Mouse (Mus musculus) c-Kit-negative CD71-positive TER-119-positive erythroid progenitor cells, embryonic 14.5 days (primary cell): ENCODE measurements around the gene Rnase4.
A peak's percentile ranks its signal among the peaks of the same experiment; 100 is the strongest.

ENCODE experiments used
- DNase-seq: peaks from one replicate; pipeline ENCODE4 v3.0.0-alpha.2; 2013; ENCODE audit warnings: low read depth, low spot score

Gene Rnase4

DNA sequence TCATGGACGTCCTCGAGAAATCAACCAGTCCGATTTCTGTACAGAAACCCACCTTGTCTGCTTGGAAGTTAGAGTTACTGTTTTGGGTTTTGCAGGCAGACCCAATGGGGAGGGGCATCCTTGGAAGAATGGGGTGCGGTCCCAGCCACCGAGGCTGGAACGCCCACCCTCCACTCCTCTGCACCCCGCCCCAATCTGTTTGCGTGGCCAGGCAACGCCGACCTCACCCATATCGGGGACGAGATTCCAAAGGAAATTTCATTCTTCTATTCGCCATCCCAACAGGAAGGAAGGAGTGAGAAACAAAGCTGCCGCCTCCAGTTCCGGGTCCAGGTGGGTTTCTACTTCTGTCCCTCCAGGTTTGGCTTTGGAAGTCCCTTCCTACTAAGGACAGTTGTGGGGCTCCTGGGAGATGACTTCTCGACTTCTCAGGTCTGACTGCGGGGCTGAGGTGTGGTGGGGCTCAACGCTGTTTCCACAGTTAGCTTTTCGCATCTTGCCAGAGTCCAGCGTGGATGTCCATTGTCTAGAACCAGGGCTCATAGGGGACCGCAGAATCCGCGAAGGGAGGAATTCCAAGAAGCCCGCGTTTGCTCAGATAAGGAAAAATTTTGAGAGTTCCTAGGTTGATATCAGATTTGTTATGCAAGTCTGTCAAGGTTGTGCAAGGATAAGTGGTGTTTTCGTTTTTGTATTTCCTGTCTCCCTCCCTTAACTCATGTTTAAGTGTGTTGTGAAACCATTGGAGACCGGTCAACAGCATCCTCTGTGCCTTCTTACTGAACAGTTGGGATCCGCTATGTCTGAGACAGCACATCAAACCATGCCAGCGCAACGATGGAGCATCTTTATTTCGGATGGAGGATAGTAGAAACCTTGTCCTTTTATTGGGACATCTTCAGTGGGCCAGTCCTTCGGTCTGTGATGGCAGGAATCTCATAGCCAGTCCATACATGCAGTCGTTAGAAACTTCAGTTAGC lies at the start of gene Rnase4, which contains the start of gene Ang:
Gene Rnase4, plus strand, starts transcription at position 157 of the 980 bp plus-strand sequence.
Gene Ang, plus strand, starts transcription at position 230 of the 980 bp plus-strand sequence.
- DNase-seq, result no peak

DNA sequence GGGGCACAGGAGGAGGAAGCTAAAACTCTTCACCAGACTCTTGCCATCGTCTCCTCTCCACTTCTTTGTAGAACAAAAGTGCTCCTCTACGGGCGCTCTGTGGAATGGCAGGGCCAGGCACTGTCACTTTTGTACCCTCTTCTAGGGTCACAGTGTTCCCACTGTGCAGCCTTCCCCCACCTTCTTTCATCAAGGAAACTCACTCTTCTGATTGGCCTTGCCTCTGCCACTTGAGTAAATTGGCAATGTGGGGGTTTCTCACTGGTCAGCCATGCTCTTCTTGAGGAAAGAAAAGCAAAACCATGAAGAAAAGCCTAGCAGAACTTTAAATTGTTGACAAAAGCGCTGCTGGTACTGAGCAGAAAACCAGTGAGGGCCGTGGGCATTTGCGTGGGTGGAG lies 49.1 kb upstream of the Rnase4 start, which contains the start of gene Rnase9:
Gene Rnase9, minus strand, starts transcription at position 101 of the 400 bp plus-strand sequence.
- no peak for DNase-seq

DNA sequence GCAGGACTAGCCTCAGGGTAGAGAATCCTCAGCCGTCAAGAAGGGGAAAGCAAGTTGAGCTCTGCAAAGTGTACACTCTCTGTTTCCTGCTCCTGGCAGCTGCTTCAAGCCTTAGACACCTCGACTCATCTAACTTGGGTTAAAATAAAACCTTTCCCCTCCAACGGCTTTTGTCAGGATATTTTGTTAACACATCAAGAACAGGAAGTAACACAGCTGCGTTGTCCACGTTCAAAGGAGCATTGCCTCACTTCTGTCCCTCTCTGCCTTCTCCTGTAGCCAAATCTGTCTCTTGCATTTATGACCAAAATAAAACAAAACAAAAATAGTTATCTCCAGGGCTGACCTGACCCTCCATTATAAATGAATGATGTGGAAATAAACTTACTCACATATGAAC lies 43.0 kb upstream of the Rnase4 start:
- no peak for DNase-seq

DNA sequence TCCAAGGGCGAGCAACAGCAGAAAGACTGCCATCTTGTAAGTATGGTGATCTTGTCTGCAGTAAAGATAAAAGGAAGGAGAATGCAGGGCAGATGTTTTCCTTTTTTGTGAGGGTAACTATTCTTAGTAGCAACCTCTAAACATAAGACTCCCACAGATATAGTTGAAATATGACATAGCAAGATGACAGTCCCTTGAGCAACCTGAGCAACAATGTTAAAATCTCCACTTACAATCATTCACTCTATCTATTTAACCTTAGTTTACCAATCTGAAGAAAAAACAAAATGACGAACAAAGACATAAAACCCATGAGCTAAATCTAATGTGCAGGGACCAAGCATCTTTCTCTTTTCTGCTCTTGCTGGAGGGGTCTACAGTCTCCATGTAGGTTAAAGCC lies 40.8 kb upstream of the Rnase4 start, which contains the start of gene Rnase11:
Gene Rnase11, minus strand, starts transcription at position 101 of the 400 bp plus-strand sequence.
- DNase-seq, result no peak

DNA sequence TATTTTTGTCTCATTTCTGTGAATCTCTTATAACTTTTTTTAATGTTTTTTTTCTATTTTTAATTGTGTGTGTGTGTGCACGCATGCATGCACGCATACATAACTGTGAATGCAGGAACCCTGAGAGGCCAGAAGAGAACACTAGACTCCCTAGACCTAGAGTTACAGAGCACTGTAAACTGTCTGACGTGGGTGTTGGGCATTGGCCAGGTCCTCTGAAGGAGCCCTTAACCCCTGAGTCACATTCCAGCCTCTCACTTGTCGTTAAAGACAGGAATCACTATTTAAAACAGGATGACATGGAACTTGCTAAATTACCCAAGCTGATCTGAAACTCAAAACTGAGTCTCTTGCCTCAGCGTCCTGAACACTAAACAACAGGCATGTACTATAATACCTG lies 38.9 kb upstream of the Rnase4 start:
- DNase-seq, result no peak

DNA sequence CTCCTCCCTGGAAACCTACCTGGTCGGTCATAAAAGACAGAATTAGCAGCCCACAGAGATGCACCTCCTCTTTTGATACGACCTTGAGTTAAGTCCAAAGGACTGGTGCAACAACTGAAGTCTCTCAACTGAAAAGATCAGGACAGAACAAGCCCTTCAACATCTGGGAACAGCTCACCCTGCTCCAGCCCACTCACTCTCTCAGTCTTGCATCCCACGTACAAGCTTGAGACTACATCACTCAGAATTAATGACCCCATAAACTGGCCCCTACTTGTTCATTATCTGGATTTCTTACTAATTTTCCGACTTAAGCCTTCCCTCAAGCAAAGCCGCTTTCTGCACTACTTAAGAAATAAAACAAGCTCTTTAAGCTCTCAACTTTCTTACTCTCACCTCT lies 37.7 kb upstream of the Rnase4 start:
- DNase-seq, result no peak

DNA sequence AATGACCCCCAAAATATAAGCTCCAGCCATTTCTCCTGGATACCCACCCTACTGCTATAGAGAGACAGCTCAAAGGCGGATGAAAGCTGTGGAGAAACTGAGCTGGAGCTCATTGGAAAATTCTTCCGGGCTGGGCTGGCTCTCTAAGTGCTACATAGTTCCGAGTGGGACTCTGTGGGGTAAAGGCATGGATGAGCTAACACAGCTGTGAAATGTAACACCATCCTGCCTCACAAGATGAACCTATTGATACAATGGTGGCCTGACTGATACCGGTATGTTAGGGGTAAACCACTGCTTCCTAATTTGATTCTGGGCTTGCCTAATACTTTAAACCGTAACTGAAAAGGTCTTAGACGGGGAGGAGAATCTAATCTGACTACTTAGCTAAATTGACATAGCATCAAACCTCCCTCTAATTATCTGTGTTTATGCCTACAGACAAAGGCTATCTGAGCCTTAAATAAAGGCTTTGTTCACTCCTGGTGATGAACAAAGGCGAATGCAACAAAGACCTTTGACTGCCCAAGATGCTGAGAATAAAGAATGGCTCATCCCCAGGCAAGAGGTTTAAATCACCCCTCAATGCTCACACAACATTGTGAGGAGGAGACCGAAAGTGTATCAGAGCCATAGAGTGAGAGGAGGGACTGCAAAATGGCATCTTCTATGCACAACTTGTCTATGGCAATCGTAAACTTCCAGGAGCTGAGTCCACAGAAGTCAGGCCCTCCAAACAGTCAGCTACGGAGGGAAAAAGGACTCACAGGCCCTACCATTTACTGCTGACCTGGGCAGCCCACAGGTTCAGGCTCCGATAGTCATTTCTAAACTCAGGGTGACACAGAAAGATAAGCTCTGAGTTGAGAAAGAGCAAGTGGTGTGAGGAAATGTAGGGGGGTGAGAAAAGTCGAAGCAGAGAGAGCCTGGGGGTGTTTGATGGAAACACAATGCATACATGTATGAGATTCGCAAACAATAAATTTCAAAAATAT lies 36.3 kb upstream of the Rnase4 start:
- DNase-seq, result no peak

DNA sequence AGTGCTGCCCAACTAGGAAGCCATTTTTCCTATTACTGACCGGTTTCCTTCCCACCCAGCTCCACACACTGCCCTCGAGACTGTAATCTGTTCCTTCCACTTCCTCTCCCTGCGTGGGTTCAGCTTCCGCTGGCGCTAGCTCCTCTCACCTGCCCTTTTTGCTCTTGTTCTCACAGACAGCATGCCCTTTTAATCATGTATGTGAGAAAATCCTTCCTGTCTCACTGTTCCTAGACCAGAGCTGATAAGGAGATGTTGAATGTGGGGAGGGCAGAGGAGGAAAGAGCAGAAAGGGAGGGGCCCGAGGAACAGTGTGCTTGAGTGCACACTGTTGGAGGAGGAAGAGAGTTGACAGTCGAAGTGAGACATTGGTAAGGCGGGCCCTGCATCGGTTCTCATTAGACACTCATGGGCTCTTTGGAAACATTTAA lies 33.5 kb upstream of the Rnase4 start, which contains the start of gene Rnase12:
Gene Rnase12, minus strand, starts transcription at position 261 of the 431 bp plus-strand sequence.
- DNase-seq, result no peak

DNA sequence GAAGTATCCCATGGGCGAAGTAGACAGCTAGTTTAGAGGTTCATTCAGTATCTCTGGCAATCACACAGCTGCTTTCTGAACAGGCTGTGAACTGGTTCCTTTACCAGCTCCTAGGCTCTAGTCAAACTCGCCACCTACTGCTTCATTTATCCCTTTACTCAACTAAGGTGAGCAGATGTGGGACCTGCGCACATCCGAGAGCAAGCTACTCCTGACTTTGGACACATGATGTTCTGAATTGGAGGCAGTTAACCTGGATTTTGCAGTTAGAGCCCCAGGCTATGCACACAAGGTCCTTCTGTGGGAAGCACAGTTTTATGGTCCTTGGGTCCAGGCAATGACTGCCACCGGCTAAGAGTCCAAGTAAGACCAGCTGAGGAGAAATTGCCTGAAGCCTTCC lies 30.1 kb upstream of the Rnase4 start:
- DNase-seq, result no peak

DNA sequence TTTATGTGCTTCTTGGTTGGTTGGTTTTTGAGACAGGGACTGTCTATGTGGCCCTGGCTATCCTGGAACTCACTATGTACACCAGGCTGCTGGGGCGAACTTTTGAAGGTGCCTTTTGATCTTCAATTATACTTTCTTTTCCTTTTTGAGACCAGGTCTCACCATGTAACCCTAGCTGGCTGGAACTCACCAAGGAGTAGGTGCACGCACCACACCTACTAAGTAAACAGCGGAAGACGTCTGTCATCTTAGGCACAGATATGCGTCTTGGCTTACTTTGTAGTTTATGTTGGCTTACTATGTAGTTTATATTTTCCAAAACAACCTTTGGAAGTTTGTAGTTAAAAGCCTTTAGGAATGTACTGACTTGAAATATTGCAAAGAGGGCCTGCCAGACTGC lies 21.9 kb upstream of the Rnase4 start:
- no peak for DNase-seq

DNA sequence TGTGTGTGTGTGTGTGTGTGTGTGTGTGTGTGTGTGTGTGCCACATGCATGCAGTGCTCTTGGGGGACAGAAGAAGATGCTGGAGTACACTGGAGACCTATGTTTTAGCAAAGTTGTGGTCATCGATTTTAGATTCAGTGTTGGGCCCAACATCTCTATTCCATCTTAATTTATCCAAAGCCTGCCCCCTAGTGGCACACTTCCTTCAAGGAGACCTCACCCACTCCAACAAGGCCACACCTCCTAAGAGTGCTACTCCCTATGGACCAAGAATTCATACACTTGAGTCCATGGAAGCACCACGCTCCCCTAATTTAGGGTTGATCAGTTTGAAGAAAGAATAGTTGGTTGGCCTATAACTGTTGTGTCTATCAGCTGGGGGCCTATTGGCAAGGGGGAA lies 21.3 kb upstream of the Rnase4 start:
- DNase-seq, result peak; percentile 60

DNA sequence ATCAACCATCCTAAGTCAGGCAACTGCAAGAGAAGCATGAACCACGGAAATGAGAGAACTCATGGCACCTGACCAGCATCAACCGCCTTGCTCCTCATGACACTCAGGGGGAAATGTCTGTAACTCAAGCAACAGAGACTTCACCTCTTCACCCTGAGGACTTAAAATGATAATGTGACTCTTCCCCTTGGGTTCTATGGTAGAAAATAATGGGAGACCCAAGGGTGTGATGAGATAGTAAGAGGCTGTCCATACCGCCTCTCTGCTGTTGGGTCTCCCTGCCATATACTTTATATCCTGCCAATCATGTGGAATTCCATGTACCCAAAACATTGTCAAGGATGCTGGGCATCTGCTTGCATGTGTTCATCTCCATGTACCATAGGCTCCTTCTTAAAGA lies 16.5 kb upstream of the Rnase4 start, which contains the start of gene Olfr750:
Gene Olfr750, minus strand, starts transcription at position 101 of the 400 bp plus-strand sequence.
- no peak for DNase-seq

DNA sequence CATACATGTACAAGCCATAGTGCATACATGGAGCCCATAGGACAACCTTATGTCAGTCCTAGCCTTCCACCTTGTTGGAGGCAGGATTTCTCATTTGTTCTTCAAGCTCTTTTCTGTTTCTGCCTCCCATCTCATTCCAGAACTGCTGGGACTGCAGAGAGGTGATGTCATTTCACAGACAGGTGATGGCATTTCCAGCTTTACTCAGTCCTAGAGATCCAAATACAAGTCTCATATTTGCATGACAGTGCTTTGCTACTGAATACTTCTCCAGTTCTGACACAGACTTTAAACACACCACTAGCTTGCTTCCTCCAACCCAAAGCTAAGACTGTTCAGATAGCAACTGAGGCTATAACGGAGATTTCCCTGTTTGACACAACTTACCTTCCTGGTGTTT lies 11.7 kb upstream of the Rnase4 start:
- no peak for DNase-seq

DNA sequence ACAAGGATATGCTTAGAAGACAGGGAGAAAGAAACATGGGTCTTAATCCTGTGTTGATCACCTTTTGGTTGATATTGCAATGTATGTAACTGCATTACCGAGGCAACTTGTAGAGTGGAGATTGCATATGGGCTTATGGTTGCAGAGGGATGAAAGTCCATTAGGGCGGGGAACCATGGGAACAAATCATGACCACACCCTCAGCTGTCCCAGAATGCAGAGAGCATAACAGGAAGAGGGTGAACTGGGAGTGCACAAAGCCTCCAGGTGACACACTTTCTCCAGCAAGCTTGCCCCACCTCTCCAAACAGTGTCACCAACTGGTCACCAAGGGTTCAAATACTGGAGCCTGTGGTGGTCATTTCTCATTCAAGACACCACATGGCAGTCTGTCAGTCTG lies 9.8 kb upstream of the Rnase4 start:
- no peak for DNase-seq

DNA sequence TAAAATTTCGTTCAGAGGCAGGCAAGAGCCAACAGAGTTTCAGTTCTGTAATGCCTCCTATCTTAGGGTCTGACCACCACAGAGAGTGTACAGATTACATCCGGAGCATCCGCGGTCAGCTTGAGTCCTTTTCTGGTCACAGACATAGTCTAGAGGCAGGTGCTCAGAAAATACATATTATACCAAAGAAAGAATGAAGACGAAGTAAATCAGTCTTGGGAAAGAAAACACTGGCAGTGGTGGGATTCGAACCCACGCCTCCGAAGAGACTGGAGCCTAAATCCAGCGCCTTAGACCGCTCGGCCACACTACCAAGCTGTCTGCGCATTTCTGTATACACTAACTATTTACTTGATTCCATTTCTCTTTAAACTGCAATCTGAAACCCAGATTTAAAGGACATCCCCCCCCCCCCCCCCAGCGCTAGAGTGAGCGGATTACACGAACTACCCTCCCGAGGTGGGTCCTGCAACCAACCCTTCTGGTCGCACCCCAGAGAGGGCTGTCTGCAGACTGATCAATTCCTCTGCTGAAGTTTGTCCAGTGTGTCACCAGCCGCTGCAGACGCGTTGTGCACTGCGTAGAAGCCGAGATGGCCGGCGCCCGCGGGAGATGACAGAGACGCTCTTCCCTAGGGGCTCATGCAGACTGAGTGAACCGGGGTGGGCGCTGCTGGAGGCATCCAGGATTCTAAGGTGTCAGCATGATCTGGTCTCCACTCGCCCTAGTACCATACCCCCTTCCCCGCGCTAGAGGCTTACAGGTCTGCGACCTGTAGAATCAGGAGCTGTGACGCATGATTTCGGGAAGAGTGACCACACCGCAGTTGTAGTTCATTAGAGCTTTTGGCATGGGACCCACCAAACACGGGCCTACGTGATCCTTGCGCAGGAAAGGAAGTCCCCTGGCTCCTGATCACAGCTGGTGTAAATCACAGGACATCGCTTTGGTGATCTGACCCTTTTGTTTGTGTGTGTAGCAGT lies 8.0 kb upstream of the Rnase4 start:
- DNase-seq, result no peak

DNA sequence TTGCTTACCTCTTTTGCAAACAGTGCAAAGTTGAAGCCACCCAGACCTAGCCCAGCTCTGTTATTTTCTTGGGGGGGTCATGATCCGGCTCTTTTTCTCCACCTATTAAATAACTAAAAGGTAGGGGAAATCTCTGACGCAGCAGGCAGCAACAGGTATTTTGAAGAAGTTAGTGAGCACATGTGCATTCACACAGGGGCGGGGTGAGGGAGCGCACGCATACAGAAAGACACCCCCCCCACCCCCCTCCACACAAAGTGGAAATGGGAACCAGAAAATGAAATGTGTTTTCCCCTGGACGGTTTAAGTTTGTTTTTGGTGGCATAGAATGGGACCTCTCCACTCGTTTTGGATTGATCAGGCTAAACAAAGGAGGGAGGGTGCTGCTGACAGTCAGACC lies 7.1 kb upstream of the Rnase4 start:
- DNase-seq, result no peak

DNA sequence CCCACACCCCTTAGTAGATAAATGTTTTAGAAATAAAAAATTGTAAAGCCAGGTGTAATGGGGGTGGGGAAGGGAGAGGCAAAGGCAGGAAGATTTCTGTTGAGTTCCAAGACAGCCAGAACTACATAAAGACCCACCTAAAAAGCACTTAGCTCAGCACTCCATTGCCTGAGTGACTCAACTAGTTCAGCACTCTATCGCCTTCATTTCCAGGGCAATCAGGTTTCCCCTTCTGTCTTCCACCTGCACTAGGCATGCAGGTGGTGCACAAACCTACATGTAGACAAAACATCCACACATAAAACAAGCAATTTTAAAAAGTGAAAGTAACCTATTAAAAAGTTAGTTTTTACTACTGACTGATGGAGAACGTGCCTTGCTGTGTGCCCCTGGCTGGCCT lies 5.8 kb upstream of the Rnase4 start:
- DNase-seq, result no peak

DNA sequence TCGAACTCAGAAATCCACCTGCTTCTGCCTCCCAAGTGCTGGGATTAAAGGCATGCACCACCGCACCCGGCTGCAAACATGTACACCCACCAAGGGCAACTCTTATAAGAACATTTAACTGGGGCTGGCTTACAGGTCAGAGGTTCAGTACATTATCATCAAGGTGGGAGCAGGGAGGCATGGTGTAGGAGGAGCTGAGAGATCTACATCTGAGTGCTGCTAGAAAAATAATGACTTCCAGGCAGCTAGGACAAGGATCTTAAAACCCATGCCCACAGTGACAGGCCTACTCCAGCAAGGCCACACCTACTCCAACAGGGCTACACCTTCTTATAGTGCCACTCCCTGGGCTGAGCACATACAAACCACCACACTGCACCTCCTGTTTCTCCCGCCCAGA lies 5.0 kb upstream of the Rnase4 start:
- no peak for DNase-seq

DNA sequence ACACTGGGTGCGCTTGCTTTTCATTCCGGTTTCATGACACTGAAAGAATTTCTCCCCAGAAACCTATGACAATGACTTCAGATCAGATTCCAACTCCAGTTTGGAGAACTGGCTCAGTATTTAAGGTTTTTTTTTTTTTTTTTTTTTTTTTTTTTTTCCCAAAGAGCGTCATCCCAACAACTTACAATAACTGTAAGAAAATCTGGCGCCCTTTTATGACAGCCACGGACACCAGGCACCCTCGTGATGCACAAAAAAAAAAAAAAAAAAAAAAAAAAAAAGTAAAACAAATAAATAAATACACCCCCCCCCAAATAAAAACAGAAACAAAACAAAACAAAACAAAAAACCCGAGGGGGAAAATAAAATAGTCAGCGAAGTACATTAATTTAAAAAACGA lies 3.1 kb upstream of the Rnase4 start:
- no peak for DNase-seq

DNA sequence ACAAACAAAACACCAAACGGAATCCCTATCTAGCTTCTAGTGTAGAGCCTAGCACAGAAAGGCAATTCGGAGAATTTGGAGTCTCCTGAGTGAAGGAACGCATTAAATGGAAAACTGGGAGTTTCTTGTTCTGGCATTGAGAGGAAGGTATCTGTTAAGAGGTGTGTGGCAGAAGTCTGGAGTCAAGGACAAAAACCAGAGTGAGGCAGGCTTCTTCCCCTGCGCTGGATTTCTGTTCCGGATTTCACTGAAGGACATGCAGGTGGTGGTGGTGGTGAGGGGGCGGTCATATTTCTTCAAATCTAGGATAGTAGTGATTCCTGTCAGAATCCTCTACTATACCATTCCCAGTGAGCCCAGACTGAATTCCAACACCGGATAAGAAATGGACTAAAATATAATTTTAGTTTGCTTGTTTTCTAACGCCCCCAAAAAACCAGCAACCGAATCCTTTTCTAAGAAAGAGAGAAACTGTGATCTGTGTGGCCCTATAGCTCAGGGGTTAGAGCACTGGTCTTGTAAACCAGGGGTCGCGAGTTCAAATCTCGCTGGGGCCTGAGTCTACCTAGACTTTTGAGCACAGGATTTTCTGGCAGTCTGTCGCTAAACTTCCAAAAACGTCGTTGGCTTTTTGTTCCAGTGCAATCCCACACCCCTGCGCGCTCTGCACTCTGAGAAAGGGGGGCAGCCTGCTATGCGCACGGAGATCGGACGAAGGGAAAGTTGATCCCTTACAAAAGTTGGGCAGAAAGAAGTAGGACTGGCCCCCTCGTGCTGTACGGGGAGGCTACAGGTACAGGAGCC lies 2.5 kb upstream of the Rnase4 start:
- DNase-seq, result peak; percentile 63
